ENCODE assay signal across 8 mouse cellular contexts in genomic region chr10:39227499-39227942, GRCm38 (mm10).
DNase-seq lines count a peak whose midpoint lies in the region; ATAC-seq and TF ChIP-seq lines count a peak whose summit lies in the region.

No protein-coding gene starts in this region.

- peak; percentile 2 for DNase-seq in kidney, adult 2 months
- DNase-seq in kidney, adult 8-10 months: no peak
- peak; percentile 86 for DNase-seq in brain, embryonic 14.5 days (ENCODE audit: low read depth)
- peak; percentile 95 for DNase-seq in heart, adult 11 months
- peak; percentile 71 for DNase-seq in midbrain, postnatal 0 days (ENCODE audit: low spot score)
- no peak for DNase-seq in natural killer cell, adult 2 months (ENCODE audit: low spot score in 2 of 2)

- no peak overlapping the region for H3K9ac ChIP-seq in intestine, embryonic 15.5 days
- H3K9ac ChIP-seq in midbrain, postnatal 0 days (replicated peaks; ENCODE audit: low read length, poor library complexity, severe bottlenecking): no peak overlapping the region

- H3K36me3 ChIP-seq in kidney, adult 2 months (ENCODE audit: control insufficient read depth, insufficient read depth, low read length): no peaks in the 10 kb centered on the region
- no peaks in the 10 kb centered on the region for H3K36me3 ChIP-seq in intestine, embryonic 15.5 days
- H3K36me3 ChIP-seq in midbrain, postnatal 0 days (ENCODE audit: insufficient read depth, low read length): no peaks in the 10 kb centered on the region

- H3K4me2 ChIP-seq in intestine, embryonic 15.5 days (replicated peaks): peak overlapping the region; percentile 27
- H3K4me2 ChIP-seq in midbrain, postnatal 0 days (ENCODE audit: low read depth, low read length, poor library complexity, severe bottlenecking): peak overlapping the region; percentile 23

- TF ChIP-seq CTCF in kidney, adult 2 months (conservative IDR thresholded peaks at IDR 0.05; ENCODE audit: insufficient read depth, insufficient read length, low read depth, low read length): no peak
- TF ChIP-seq CTCF in brain, embryonic 14.5 days (IDR thresholded peaks at IDR 0.05; ENCODE audit: borderline replicate concordance, extremely low read depth, insufficient read depth, insufficient read length): no peak
- no peak for TF ChIP-seq CTCF in midbrain, postnatal 0 days (IDR thresholded peaks at IDR 0.05)

- no peaks in the 10 kb centered on the region for H3K9me3 ChIP-seq in intestine, embryonic 15.5 days
- no peaks in the 10 kb centered on the region for H3K9me3 ChIP-seq in midbrain, postnatal 0 days (ENCODE audit: low read length)

- TF ChIP-seq POLR2A in kidney, adult 2 months (IDR thresholded peaks at IDR 0.05; ENCODE audit: low read depth, low read length): no peak
- no peak for TF ChIP-seq POLR2A in brain, embryonic 14.5 days (IDR thresholded peaks at IDR 0.05; ENCODE audit: borderline replicate concordance, extremely low read depth, insufficient read depth, insufficient read length, poor library complexity, severe bottlenecking)

- no peak overlapping the region for H3K27ac ChIP-seq in kidney, adult 2 months (ENCODE audit: insufficient read depth, low read depth, low read length)
- no peak overlapping the region for H3K27ac ChIP-seq in intestine, embryonic 15.5 days
- no peak overlapping the region for H3K27ac ChIP-seq in midbrain, postnatal 0 days (ENCODE audit: low read depth, low read length)

- H3K4me3 ChIP-seq in kidney, adult 2 months (ENCODE audit: insufficient read depth, low read depth, low read length): no peak overlapping the region
- no peak overlapping the region for H3K4me3 ChIP-seq in intestine, embryonic 15.5 days (replicated peaks)
- 0 out of 2 replicates have a peak overlapping the region, but pooled peaks have one; percentile 2 for H3K4me3 ChIP-seq in midbrain, postnatal 0 days (ENCODE audit: low read depth, low read length)

- 21% methylated on average over 13 of the region's 13 CpGs for WGBS in kidney, adult 2 months
- WGBS in intestine, embryonic 15.5 days: 30% methylated on average over 13 of the region's 13 CpGs
- 26% methylated on average over 13 of the region's 13 CpGs for WGBS in midbrain, postnatal 0 days

- H3K4me1 ChIP-seq in kidney, adult 2 months (ENCODE audit: control insufficient read depth, insufficient read depth, low read length): no peaks in the 10 kb centered on the region
- no peaks in the 10 kb centered on the region for H3K4me1 ChIP-seq in intestine, embryonic 15.5 days (replicated peaks)
- peaks cover 3% of the 10 kb centered on the region; the same call in 1 of the 2 replicates for H3K4me1 ChIP-seq in midbrain, postnatal 0 days (ENCODE audit: insufficient read depth, low read length)

- no peaks in the 10 kb centered on the region; the same call in 1 of the 2 replicates for H3K27me3 ChIP-seq in kidney, adult 2 months (replicated peaks; ENCODE audit: control insufficient read depth, insufficient read depth, low read length)
- no peaks in the 10 kb centered on the region for H3K27me3 ChIP-seq in intestine, embryonic 15.5 days (replicated peaks)
- H3K27me3 ChIP-seq in midbrain, postnatal 0 days (ENCODE audit: insufficient read depth, low read length): no peaks in the 10 kb centered on the region

- ATAC-seq in intestine, embryonic 15.5 days: 0 out of 2 replicates have a peak, but pooled peaks have one; percentile 45
- ATAC-seq in midbrain, postnatal 0 days (ENCODE audit: low FRiP score): 0 out of 2 replicates have a peak, but pooled peaks have one; percentile 41
- no peak for ATAC-seq in erythroid progenitor cell, adult 5-6 weeks (replicated peaks; ENCODE audit: low FRiP score, poor library complexity, severe bottlenecking)

Comparison
In these comparisons a context has a peak if more than half of its experiments do, and no peak if none do; other contexts are left out.
1. DNase-seq: peak in kidney, adult 2 months (single experiment), brain, embryonic 14.5 days (single experiment), heart, adult 11 months (single experiment) and midbrain, postnatal 0 days (single experiment); none in kidney, adult 8-10 months (0 of 2) and natural killer cell, adult 2 months (0 of 2).